Mouse (Mus musculus) limb, embryonic 14.5 days (tissue): ENCODE measurements around the gene Bicra. TPM values are rescaled to one million over a fixed set of nuclear protein-coding genes. Genes with fewer than 3 reads are reported as not detected.

Experiments used
- ATAC-seq: fragments of 200-750 bp; cut with Nextera tagmentation; 2 replicates; pipeline ENCODE4 v1.8.0; 2017; ENCODE audit warnings: low read depth, moderate number of reproducible peaks, moderate TSS enrichment; ENCODE audit not compliant: low FRiP score
- DNase-seq: peaks from one replicate; pipeline ENCODE4 v3.0.0-alpha.2; 2015; ENCODE audit warnings: low spot score
- H3K27ac ChIP-seq: fragments of 300-500 bp; sonication (generic); replicated peaks from 2 replicates; pipeline ENCODE4 v1.5.1; 2014; ENCODE audit warnings: low read depth, mild to moderate bottlenecking, low read length, moderate library complexity, mixed read lengths
- H3K27me3 ChIP-seq: fragments of 300-500 bp; sonication (generic); 2 replicates; pipeline ENCODE4 v1.6.1; 2014; ENCODE audit warnings: low read length, mixed read lengths; ENCODE audit not compliant: control insufficient read depth, insufficient read depth
- H3K36me3 ChIP-seq: fragments of 300-500 bp; sonication (generic); 2 replicates; pipeline ENCODE4 v1.6.1; 2014; ENCODE audit warnings: mild to moderate bottlenecking, low read length, moderate library complexity, mixed read lengths; ENCODE audit not compliant: control insufficient read depth, insufficient read depth
- H3K4me1 ChIP-seq: fragments of 300-500 bp; sonication (generic); 2 replicates; pipeline ENCODE4 v1.6.1; 2014; ENCODE audit warnings: antibody characterized with exemption, low read length, mixed read lengths; ENCODE audit not compliant: control insufficient read depth, insufficient read depth
- H3K4me2 ChIP-seq: fragments of 300-500 bp; sonication (generic); replicated peaks from 2 replicates; pipeline ENCODE4 v1.6.1; 2014; ENCODE audit warnings: low read depth, mild to moderate bottlenecking, low read length, moderate library complexity; ENCODE audit not compliant: severe bottlenecking
- H3K4me3 ChIP-seq: fragments of 300-500 bp; sonication (generic); replicated peaks from 2 replicates; pipeline ENCODE4 v1.5.1; 2014; ENCODE audit warnings: low read length
- H3K9ac ChIP-seq: fragments of 300-500 bp; sonication (generic); 2 replicates; pipeline ENCODE4 v1.6.1; 2014; ENCODE audit warnings: mild to moderate bottlenecking, low read depth, low read length, moderate library complexity; ENCODE audit not compliant: severe bottlenecking
- H3K9me3 ChIP-seq: fragments of 300-500 bp; sonication (generic); 2 replicates; pipeline ENCODE4 v1.6.1; 2016; ENCODE audit warnings: low read length; ENCODE audit not compliant: control insufficient read depth
- POLR2A ChIP-seq: fragments of 200-500 bp; IDR thresholded peaks from 2 replicates; pipeline ENCODE4 v1.8.0; 2012; ENCODE audit warnings: inconsistent platforms, mild to moderate bottlenecking, moderate library complexity, borderline replicate concordance; ENCODE audit not compliant: insufficient read depth, insufficient read length; ENCODE audit errors: extremely low read depth
- WGBS: fragments of 180-500 bp; shearing (Covaris S2); extraction: QIAGEN DNeasy Blood & Tissue Kit; methylation state at CpG from one replicate; pipeline ENCODE4 v1.1.7; 2014; 5-methylcytosine and 5-hydroxymethylcytosine counted together
- polyA plus RNA-seq, 2 experiments: library from polyadenylated mRNA; depleted of rRNA in 1 of 2; stranded (reverse) in 1 of 2; unstranded in 1 of 2; fragments of >200 nt; fragmentation: Nextera tagmentation in 1 of 2; extraction: Ambion mirVana in 1 of 2; gene quantifications; 2 replicates each; pipeline versions ENCODE4 v1.2.1 to v1.2.3; 2012 to 2014

Gene Bicra
- polyA plus RNA-seq, 2 experiments: 8.6 to 20.1 TPM

GRCm38 (mm10) chr7:16033059-16033458 is 14.7 kb downstream of the Bicra start:
- H3K4me1 ChIP-seq: no peaks in the 10 kb centered on the region
- no peak for TF ChIP-seq POLR2A
- no peak overlapping the region for H3K27ac ChIP-seq
- no peaks in the 10 kb centered on the region for H3K9me3 ChIP-seq
- H3K4me2 ChIP-seq: no peak overlapping the region
- 90% methylated on average over 1 of the region's 1 CpGs for WGBS
- H3K36me3 ChIP-seq: peaks cover 4% of the 10 kb centered on the region; the same call in 1 of the 2 replicates
- ATAC-seq (no peak), DNase-seq (no peak)
- H3K4me3 ChIP-seq: no peak overlapping the region
- H3K27me3 ChIP-seq: no peaks in the 10 kb centered on the region
- no peak overlapping the region for H3K9ac ChIP-seq

- Histone ChIP-seq H3K9me3 (no peaks in the 10 kb centered on the region), H3K4me3 (no peak overlapping the region), H3K27ac (no peak overlapping the region), H3K4me1 (no peaks in the 10 kb centered on the region), H3K4me2 (no peak overlapping the region), H3K9ac (no peak overlapping the region), H3K27me3 (no peaks in the 10 kb centered on the region), H3K36me3 (peaks cover 4% of the 10 kb centered on the region; the same call in 1 of the 2 replicates)
- ATAC-seq (peak; percentile 69; the same call in 1 of the 2 replicates), DNase-seq (peak; percentile 36)
- no peak for TF ChIP-seq POLR2A
- WGBS: 91% methylated on average over 4 of the region's 4 CpGs
These were observed 16.6 kb downstream of the Bicra start for GRCm38 (mm10) chr7:16031072-16031471.

GRCm38 (mm10) chr7:16028102-16028927 is 19.4 kb downstream of the Bicra start:
- peaks cover 4% of the 10 kb centered on the region; the same call in 1 of the 2 replicates for H3K36me3 ChIP-seq
- DNase-seq (no peak), ATAC-seq (no peak)
- H3K4me1 ChIP-seq: no peaks in the 10 kb centered on the region
- H3K4me2 ChIP-seq: no peak overlapping the region
- H3K9ac ChIP-seq: no peak overlapping the region
- TF ChIP-seq POLR2A: no peak
- H3K27ac ChIP-seq: no peak overlapping the region
- 86% methylated on average over 6 of the region's 6 CpGs for WGBS
- H3K4me3 ChIP-seq: no peak overlapping the region
- H3K9me3 ChIP-seq: no peaks in the 10 kb centered on the region
- H3K27me3 ChIP-seq: no peaks in the 10 kb centered on the region

GRCm38 (mm10) chr7:16024603-16025222 is 23.0 kb downstream of the Bicra start:
- Histone ChIP-seq H3K4me3 (no peak overlapping the region), H3K9me3 (no peaks in the 10 kb centered on the region), H3K27ac (no peak overlapping the region), H3K27me3 (no peaks in the 10 kb centered on the region), H3K9ac (no peak overlapping the region), H3K4me1 (no peaks in the 10 kb centered on the region), H3K36me3 (no peaks in the 10 kb centered on the region), H3K4me2 (no peak overlapping the region)
- WGBS: 94% methylated on average over 8 of the region's 8 CpGs
- DNase-seq: no peak
- no peak for ATAC-seq
- TF ChIP-seq POLR2A: no peak

DNA sequence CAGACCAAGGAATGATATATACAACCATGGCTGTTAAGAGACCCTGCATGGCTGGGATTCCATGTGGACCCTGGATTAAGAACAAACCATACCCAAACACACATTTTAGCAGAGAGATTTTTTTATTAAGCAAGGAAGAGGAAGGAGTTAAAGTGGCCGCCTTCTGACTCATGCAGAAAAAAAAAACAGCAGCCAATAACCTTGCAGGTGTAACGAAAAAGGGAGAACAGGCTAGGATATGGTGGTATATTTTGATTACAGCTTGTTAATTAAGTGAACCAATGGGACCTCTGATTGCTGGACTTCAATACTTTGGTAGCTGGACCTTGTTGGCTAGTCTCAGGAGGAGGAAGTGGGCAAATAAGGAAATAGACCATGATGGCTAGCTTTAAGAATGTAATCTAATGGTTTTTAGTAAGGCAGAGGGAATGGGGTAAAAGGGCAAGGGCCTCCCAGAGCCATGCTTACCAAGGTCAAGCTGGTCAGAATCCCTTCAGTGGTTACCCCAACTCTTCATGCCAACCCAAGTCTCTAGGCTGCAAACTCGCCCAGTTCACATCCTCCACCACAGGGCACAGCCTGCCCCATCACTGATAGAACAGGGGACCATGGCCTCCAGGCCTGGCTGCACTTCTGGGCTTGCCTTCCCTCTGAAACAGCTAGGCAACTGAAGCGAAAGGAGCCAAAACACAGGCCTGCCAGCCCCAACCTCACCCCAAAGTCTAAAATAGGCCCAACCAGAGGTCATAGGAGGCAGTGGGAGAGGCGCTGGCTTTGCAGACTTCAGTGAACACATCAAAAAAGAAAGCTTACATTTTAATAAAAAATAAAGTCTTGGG is 28.2 kb downstream of the Bicra start:
- Histone ChIP-seq H3K36me3 (no peaks in the 10 kb centered on the region), H3K4me2 (no peak overlapping the region), H3K9me3 (no peaks in the 10 kb centered on the region), H3K4me3 (no peak overlapping the region), H3K27me3 (no peaks in the 10 kb centered on the region), H3K9ac (no peak overlapping the region), H3K27ac (no peak overlapping the region), H3K4me1 (no peaks in the 10 kb centered on the region)
- no peak for DNase-seq
- no peak for ATAC-seq
- 84% methylated on average over 5 of the region's 5 CpGs for WGBS
- no peak for TF ChIP-seq POLR2A
